Mouse (Mus musculus) limb, embryonic 12.5 days (tissue): ENCODE data around the gene Pnp. TPM values are rescaled to one million over a fixed set of nuclear protein-coding genes. Genes with fewer than 3 reads are reported as not detected.
"Not testable (repeated sequence)": the region's sequence is repeated elsewhere in the genome, so short reads cannot be mapped to it uniquely, and the experiment has no call there.

Experiments used
- ATAC-seq: fragments of 200-750 bp; cut with Nextera tagmentation; 2 replicates; pipeline ENCODE4 v1.8.0; 2017; ENCODE audit warnings: low read depth, moderate TSS enrichment; ENCODE audit not compliant: insufficient number of reproducible peaks, insufficient read depth, low FRiP score, low TSS enrichment
- H3K27ac ChIP-seq: fragments of 300-500 bp; sonication (generic); 2 replicates; pipeline ENCODE4 v1.5.1; 2016; ENCODE audit warnings: mild to moderate bottlenecking, moderate library complexity
- H3K27me3 ChIP-seq: fragments of 300-500 bp; sonication (generic); 2 replicates; pipeline ENCODE4 v1.6.1; 2016; ENCODE audit warnings: mild to moderate bottlenecking, moderate library complexity
- H3K36me3 ChIP-seq: fragments of 300-500 bp; sonication (generic); 2 replicates; pipeline ENCODE4 v1.6.1; 2016; ENCODE audit warnings: mild to moderate bottlenecking, moderate library complexity
- H3K4me1 ChIP-seq: fragments of 300-500 bp; sonication (generic); replicated peaks from 2 replicates; pipeline ENCODE4 v1.6.1; 2016
- H3K4me2 ChIP-seq: fragments of 300-500 bp; sonication (generic); 2 replicates; pipeline ENCODE4 v1.6.1; 2016; ENCODE audit warnings: mild to moderate bottlenecking, moderate library complexity
- H3K4me3 ChIP-seq: fragments of 300-500 bp; sonication (generic); replicated peaks from 2 replicates; pipeline ENCODE4 v1.5.1; 2016; ENCODE audit warnings: mild to moderate bottlenecking
- H3K9ac ChIP-seq: fragments of 300-500 bp; sonication (generic); replicated peaks from 2 replicates; pipeline ENCODE4 v1.6.1; 2016; ENCODE audit warnings: mild to moderate bottlenecking, moderate library complexity
- H3K9me3 ChIP-seq: fragments of 300-500 bp; sonication (generic); 2 replicates; pipeline ENCODE4 v1.6.1; 2016; ENCODE audit warnings: mild to moderate bottlenecking, moderate library complexity
- WGBS: fragments of 180-500 bp; shearing (Covaris S2); methylation state at CpG from one replicate; pipeline ENCODE4 v1.1.7; 2016; 5-methylcytosine and 5-hydroxymethylcytosine counted together
- polyA plus RNA-seq: library from polyadenylated mRNA; unstranded; fragments of >200 nt; fragmentation: Nextera tagmentation; extraction: Ambion mirVana; gene quantifications from 2 replicates; pipeline ENCODE4 v1.2.1, GENCODE M21; 2016

Pnp gene
- polyA plus RNA-seq = 61.5 and 67.2 TPM in 2 replicates

- Histone ChIP-seq H3K4me1 (peaks cover 19% of the 10 kb centered on the region), H3K4me3 (peak within 1 kb of the TSS; percentile 95), H3K9me3 (no peaks in the 10 kb centered on the region), H3K36me3 (peaks cover 36% of the 10 kb centered on the region), H3K27ac (peak within 1 kb of the TSS; percentile 88), H3K4me2 (peak within 1 kb of the TSS; percentile 69), H3K27me3 (no peaks in the 10 kb centered on the region), H3K9ac (peak within 1 kb of the TSS; percentile 91)
- ATAC-seq = peak; percentile 100
- WGBS = under 1% methylated on average over 60 of the region's 68 CpGs
These were observed at the start of gene Pnp, which contains the start of gene Pip4p1 for GRCm38 (mm10) chr14:50930754-50931492. Pnp (plus strand) TSS chr14:50931082. Pip4p1 (minus strand) TSS chr14:50930856.

GRCm38 (mm10) chr14:50891621-50892020, 39.3 kb upstream of the Pnp start:
- H3K9me3 ChIP-seq = no peaks in the 10 kb centered on the region
- no peak for ATAC-seq
- H3K4me3 ChIP-seq = no peak overlapping the region
- peaks cover 6% of the 10 kb centered on the region; the same call in 1 of the 2 replicates for H3K4me1 ChIP-seq
- H3K9ac ChIP-seq = no peak overlapping the region
- 87% methylated on average over 8 of the region's 8 CpGs for WGBS
- no peaks in the 10 kb centered on the region for H3K36me3 ChIP-seq
- H3K4me2 ChIP-seq = no peak overlapping the region
- H3K27ac ChIP-seq = no peak overlapping the region
- peaks cover 18% of the 10 kb centered on the region for H3K27me3 ChIP-seq

GRCm38 (mm10) chr14:50892091-50892490, 38.8 kb upstream of the Pnp start:
- no peak for ATAC-seq
- H3K27ac ChIP-seq = no peak overlapping the region
- WGBS = 83% methylated on average over 7 of the region's 7 CpGs
- H3K36me3 ChIP-seq = no peaks in the 10 kb centered on the region
- no peak overlapping the region for H3K4me2 ChIP-seq
- H3K4me3 ChIP-seq = no peak overlapping the region
- no peak overlapping the region for H3K9ac ChIP-seq
- H3K9me3 ChIP-seq = no peaks in the 10 kb centered on the region
- H3K27me3 ChIP-seq = peaks cover 23% of the 10 kb centered on the region
- H3K4me1 ChIP-seq = peaks cover 8% of the 10 kb centered on the region; the same call in 1 of the 2 replicates

GRCm38 (mm10) chr14:50892541-50893459, 38.1 kb upstream of the Pnp start:
- H3K4me3 ChIP-seq = no peak overlapping the region
- H3K4me1 ChIP-seq = peaks cover 8% of the 10 kb centered on the region; the same call in 1 of the 2 replicates
- H3K4me2 ChIP-seq = no peak overlapping the region
- H3K27ac ChIP-seq = no peak overlapping the region
- no peak overlapping the region for H3K9ac ChIP-seq
- ATAC-seq = no peak
- no peaks in the 10 kb centered on the region for H3K9me3 ChIP-seq
- H3K27me3 ChIP-seq = peaks cover 30% of the 10 kb centered on the region
- WGBS = 88% methylated on average over 22 of the region's 22 CpGs
- H3K36me3 ChIP-seq = no peaks in the 10 kb centered on the region

GRCm38 (mm10) chr14:50895407-50895806, 35.5 kb upstream of the Pnp start:
- Histone ChIP-seq H3K36me3 (no peaks in the 10 kb centered on the region), H3K9ac (no peak overlapping the region), H3K9me3 (no peaks in the 10 kb centered on the region), H3K4me1 (peaks cover 8% of the 10 kb centered on the region; the same call in 1 of the 2 replicates), H3K27me3 (peaks cover 34% of the 10 kb centered on the region), H3K27ac (no peak overlapping the region), H3K4me2 (no peak overlapping the region), H3K4me3 (no peak overlapping the region)
- no peak for ATAC-seq

- ATAC-seq = no peak
- Histone ChIP-seq H3K4me1 (peaks cover 8% of the 10 kb centered on the region; the same call in 1 of the 2 replicates), H3K4me2 (peak overlapping the region; percentile 67), H3K27me3 (peaks cover 39% of the 10 kb centered on the region), H3K9me3 (no peaks in the 10 kb centered on the region), H3K36me3 (no peaks in the 10 kb centered on the region), H3K9ac (peak overlapping the region; percentile 48; the same call in 1 of the 2 replicates), H3K27ac (no peak overlapping the region), H3K4me3 (peak overlapping the region; percentile 41)
- 20% methylated on average over 19 of the region's 19 CpGs for WGBS
These were observed 34.7 kb upstream of the Pnp start for GRCm38 (mm10) chr14:50895985-50896746.

GRCm38 (mm10) chr14:50896747-50897373, 34.0 kb upstream of the Pnp start:
- peak overlapping the region; percentile 48; the same call in 1 of the 2 replicates for H3K9ac ChIP-seq
- peak overlapping the region; percentile 67 for H3K4me2 ChIP-seq
- H3K4me3 ChIP-seq = peak overlapping the region; percentile 41
- ATAC-seq = no peak
- H3K27me3 ChIP-seq = peaks cover 39% of the 10 kb centered on the region
- WGBS = 18% methylated on average over 23 of the region's 23 CpGs
- peaks cover 8% of the 10 kb centered on the region; the same call in 1 of the 2 replicates for H3K4me1 ChIP-seq
- no peak overlapping the region for H3K27ac ChIP-seq
- no peaks in the 10 kb centered on the region for H3K36me3 ChIP-seq
- no peaks in the 10 kb centered on the region for H3K9me3 ChIP-seq

GRCm38 (mm10) chr14:50897374-50897765, 33.5 kb upstream of the Pnp start, which contains the start of gene Klhl33:
Klhl33 (minus strand) TSS chr14:50897507.
- 43% methylated on average over 7 of the region's 7 CpGs for WGBS
- peaks cover 39% of the 10 kb centered on the region for H3K27me3 ChIP-seq

GRCm38 (mm10) chr14:50897992-50898391, 32.9 kb upstream of the Pnp start:
- not testable (repeated sequence) for H3K4me1 ChIP-seq, H3K36me3 ChIP-seq, ATAC-seq, H3K4me3 ChIP-seq, H3K9me3 ChIP-seq, H3K27ac ChIP-seq, H3K4me2 ChIP-seq, H3K9ac ChIP-seq
- 91% methylated on average over 2 of the region's 2 CpGs for WGBS
- H3K27me3 ChIP-seq = peaks cover 39% of the 10 kb centered on the region

More at GRCm38 (mm10) chr14:50897374-50897765, 33.5 kb upstream of the Pnp start, which contains the start of gene Klhl33:
- no peak for ATAC-seq
- Histone ChIP-seq H3K4me1 (peaks cover 8% of the 10 kb centered on the region; the same call in 1 of the 2 replicates), H3K9me3 (no peaks in the 10 kb centered on the region), H3K36me3 (no peaks in the 10 kb centered on the region), H3K4me2 (peak within 1 kb of the TSS; percentile 67), H3K9ac (peak within 1 kb of the TSS; percentile 48; the same call in 1 of the 2 replicates), H3K4me3 (peak within 1 kb of the TSS; percentile 41), H3K27ac (no peak within 1 kb of the TSS)
